Mouse (Mus musculus): ENCODE results near the gene Txnrd2.

- TF ChIP-seq CTCF (conservative IDR thresholded peaks at IDR 0.05; ENCODE audit: low read length) = no peak
- no peak for TF ChIP-seq NANOG (IDR thresholded peaks at IDR 0.05; ENCODE audit: borderline replicate concordance, low read length)
- no peak for TF ChIP-seq POU5F1 (IDR thresholded peaks at IDR 0.05; ENCODE audit: borderline replicate concordance, low read length)
These were observed 49.0 kb upstream of the Txnrd2 start for GRCm38 (mm10) chr16:18377203-18377602.
